Mouse (Mus musculus): ENCODE data around the gene Arhgef10l. TPM values are rescaled to one million over a fixed set of nuclear protein-coding genes. Genes with fewer than 3 reads are reported as not detected.

Gene Arhgef10l
- polyA plus RNA-seq, 1 experiment: not detected

- H3K27ac ChIP-seq (ENCODE audit: insufficient read depth, low read depth, low read length): no peak overlapping the region
These were observed 23.4 kb downstream of the Arhgef10l start for GRCm38 (mm10) chr4:140642378-140642777.

GRCm38 (mm10) chr4:140641414-140641918 is 24.3 kb downstream of the Arhgef10l start:
- peaks cover 40% of the 10 kb centered on the region for H3K4me1 ChIP-seq (ENCODE audit: control insufficient read depth, insufficient read depth, low read length)

More at GRCm38 (mm10) chr4:140642378-140642777, 23.4 kb downstream of the Arhgef10l start:
- 95% methylated on average over 4 of the region's 4 CpGs for WGBS
- Histone ChIP-seq H3K4me1 (ENCODE audit: control insufficient read depth, insufficient read depth, low read length) (peaks cover 41% of the 10 kb centered on the region), H3K4me3 (ENCODE audit: insufficient read depth, low read depth, low read length) (no peak overlapping the region)
- TF ChIP-seq POLR2A (IDR thresholded peaks at IDR 0.05; ENCODE audit: insufficient read depth, low read depth, low read length): no peak
- TF ChIP-seq CTCF (IDR thresholded peaks at IDR 0.05; ENCODE audit: insufficient read depth, low read depth, low read length): no peak

GRCm38 (mm10) chr4:140640668-140641067 is 25.1 kb downstream of the Arhgef10l start:
- WGBS: 90% methylated on average over 9 of the region's 9 CpGs
- no peak overlapping the region for H3K4me3 ChIP-seq (ENCODE audit: insufficient read depth, low read depth, low read length)
- H3K27ac ChIP-seq (ENCODE audit: insufficient read depth, low read depth, low read length): no peak overlapping the region
- peaks cover 35% of the 10 kb centered on the region for H3K4me1 ChIP-seq (ENCODE audit: control insufficient read depth, insufficient read depth, low read length)
- TF ChIP-seq CTCF (IDR thresholded peaks at IDR 0.05; ENCODE audit: insufficient read depth, low read depth, low read length) (no peak), POLR2A (IDR thresholded peaks at IDR 0.05; ENCODE audit: insufficient read depth, low read depth, low read length) (no peak)

More at GRCm38 (mm10) chr4:140641414-140641918, 24.3 kb downstream of the Arhgef10l start:
- no peak for TF ChIP-seq CTCF (IDR thresholded peaks at IDR 0.05; ENCODE audit: insufficient read depth, low read depth, low read length)
- TF ChIP-seq POLR2A (IDR thresholded peaks at IDR 0.05; ENCODE audit: insufficient read depth, low read depth, low read length): no peak
- H3K27ac ChIP-seq (ENCODE audit: insufficient read depth, low read depth, low read length): no peak overlapping the region
- no peak overlapping the region for H3K4me3 ChIP-seq (ENCODE audit: insufficient read depth, low read depth, low read length)
- WGBS: 70% methylated on average over 5 of the region's 5 CpGs

- TF ChIP-seq CTCF (IDR thresholded peaks at IDR 0.05; ENCODE audit: insufficient read depth, low read depth, low read length) (no peak), POLR2A (IDR thresholded peaks at IDR 0.05; ENCODE audit: insufficient read depth, low read depth, low read length) (no peak)
- Histone ChIP-seq H3K27ac (ENCODE audit: insufficient read depth, low read depth, low read length) (no peak overlapping the region), H3K4me3 (ENCODE audit: insufficient read depth, low read depth, low read length) (no peak overlapping the region), H3K4me1 (ENCODE audit: control insufficient read depth, insufficient read depth, low read length) (peaks cover 32% of the 10 kb centered on the region)
- WGBS: 77% methylated on average over 8 of the region's 8 CpGs
These were observed 25.6 kb downstream of the Arhgef10l start for GRCm38 (mm10) chr4:140640242-140640523.

GRCm38 (mm10) chr4:140639431-140640241 is 26.2 kb downstream of the Arhgef10l start:
- H3K27ac ChIP-seq (ENCODE audit: insufficient read depth, low read depth, low read length): no peak overlapping the region
- peaks cover 33% of the 10 kb centered on the region for H3K4me1 ChIP-seq (ENCODE audit: control insufficient read depth, insufficient read depth, low read length)

GRCm38 (mm10) chr4:140638591-140638990 is 27.2 kb downstream of the Arhgef10l start:
- TF ChIP-seq POLR2A (IDR thresholded peaks at IDR 0.05; ENCODE audit: insufficient read depth, low read depth, low read length) (no peak), CTCF (IDR thresholded peaks at IDR 0.05; ENCODE audit: insufficient read depth, low read depth, low read length) (no peak)
- WGBS: 79% methylated on average over 5 of the region's 5 CpGs
- Histone ChIP-seq H3K4me3 (ENCODE audit: insufficient read depth, low read depth, low read length) (no peak overlapping the region), H3K27ac (ENCODE audit: insufficient read depth, low read depth, low read length) (no peak overlapping the region), H3K4me1 (ENCODE audit: control insufficient read depth, insufficient read depth, low read length) (peaks cover 33% of the 10 kb centered on the region)

More at GRCm38 (mm10) chr4:140639431-140640241, 26.2 kb downstream of the Arhgef10l start:
- H3K4me3 ChIP-seq (ENCODE audit: insufficient read depth, low read depth, low read length): no peak overlapping the region
- TF ChIP-seq POLR2A (IDR thresholded peaks at IDR 0.05; ENCODE audit: insufficient read depth, low read depth, low read length) (no peak), CTCF (IDR thresholded peaks at IDR 0.05; ENCODE audit: insufficient read depth, low read depth, low read length) (no peak)
- 88% methylated on average over 28 of the region's 28 CpGs for WGBS

GRCm38 (mm10) chr4:140637269-140637668 is 28.5 kb downstream of the Arhgef10l start:
- no peak for TF ChIP-seq POLR2A (IDR thresholded peaks at IDR 0.05; ENCODE audit: insufficient read depth, low read depth, low read length)
- TF ChIP-seq CTCF (IDR thresholded peaks at IDR 0.05; ENCODE audit: insufficient read depth, low read depth, low read length): no peak
- Histone ChIP-seq H3K4me3 (ENCODE audit: insufficient read depth, low read depth, low read length) (no peak overlapping the region), H3K4me1 (ENCODE audit: control insufficient read depth, insufficient read depth, low read length) (peaks cover 33% of the 10 kb centered on the region), H3K27ac (ENCODE audit: insufficient read depth, low read depth, low read length) (no peak overlapping the region)
- WGBS: 81% methylated on average over 8 of the region's 8 CpGs

- no peak overlapping the region for H3K4me3 ChIP-seq (ENCODE audit: insufficient read depth, low read depth, low read length)
- WGBS: 77% methylated on average over 5 of the region's 5 CpGs
- H3K27ac ChIP-seq (ENCODE audit: insufficient read depth, low read depth, low read length): no peak overlapping the region
- TF ChIP-seq CTCF (IDR thresholded peaks at IDR 0.05; ENCODE audit: insufficient read depth, low read depth, low read length): no peak
- TF ChIP-seq POLR2A (IDR thresholded peaks at IDR 0.05; ENCODE audit: insufficient read depth, low read depth, low read length): no peak
- H3K4me1 ChIP-seq (ENCODE audit: control insufficient read depth, insufficient read depth, low read length): peaks cover 33% of the 10 kb centered on the region
These were observed 29.4 kb downstream of the Arhgef10l start for GRCm38 (mm10) chr4:140636312-140636996.

GRCm38 (mm10) chr4:140634861-140635388 is 30.9 kb downstream of the Arhgef10l start:
- 65% methylated on average over 10 of the region's 10 CpGs for WGBS
- TF ChIP-seq CTCF (IDR thresholded peaks at IDR 0.05; ENCODE audit: insufficient read depth, low read depth, low read length) (no peak), POLR2A (IDR thresholded peaks at IDR 0.05; ENCODE audit: insufficient read depth, low read depth, low read length) (no peak)

More at GRCm38 (mm10) chr4:140634861-140635388, 30.9 kb downstream of the Arhgef10l start:
- no peak overlapping the region for H3K27ac ChIP-seq (ENCODE audit: insufficient read depth, low read depth, low read length)
- H3K4me3 ChIP-seq (ENCODE audit: insufficient read depth, low read depth, low read length): no peak overlapping the region
- peaks cover 32% of the 10 kb centered on the region for H3K4me1 ChIP-seq (ENCODE audit: control insufficient read depth, insufficient read depth, low read length)
